Mouse (Mus musculus) forebrain, embryonic 11.5 days (tissue): ENCODE measurements around the gene Kynu. TPM values are rescaled to one million over a fixed set of nuclear protein-coding genes. Genes with fewer than 3 reads are reported as not detected.

ENCODE experiments used
- ATAC-seq: fragments of 200-750 bp; cut with Nextera tagmentation; replicated peaks from 2 replicates; pipeline ENCODE4 v1.8.0; 2017; ENCODE audit warnings: moderate TSS enrichment; ENCODE audit not compliant: low FRiP score
- DNase-seq: peaks from one replicate; pipeline ENCODE4 v3.0.0-alpha.2; 2017; ENCODE audit warnings: low spot score
- H3K27ac ChIP-seq: fragments of 300-500 bp; sonication (generic); 2 replicates; pipeline ENCODE4 v1.5.1; 2014; ENCODE audit warnings: low read depth, low read length
- H3K27me3 ChIP-seq: fragments of 300-500 bp; sonication (generic); 2 replicates; pipeline ENCODE4 v1.6.1; 2014; ENCODE audit warnings: mild to moderate bottlenecking, low read length, mixed read lengths; ENCODE audit not compliant: control insufficient read depth, insufficient read depth
- H3K36me3 ChIP-seq: fragments of 300-500 bp; sonication (generic); 2 replicates; pipeline ENCODE4 v1.6.1; 2014; ENCODE audit warnings: mild to moderate bottlenecking, low read length, moderate library complexity, mixed read lengths; ENCODE audit not compliant: control insufficient read depth, insufficient read depth
- H3K4me1 ChIP-seq: fragments of 300-500 bp; sonication (generic); replicated peaks from 2 replicates; pipeline ENCODE4 v1.6.1; 2014; ENCODE audit warnings: low read length, mixed read lengths; ENCODE audit not compliant: control insufficient read depth, insufficient read depth
- H3K4me2 ChIP-seq: fragments of 300-500 bp; sonication (generic); 2 replicates; pipeline ENCODE4 v1.6.1; 2014; ENCODE audit warnings: low read depth, mild to moderate bottlenecking, low read length, moderate library complexity, mixed read lengths; ENCODE audit not compliant: severe bottlenecking
- H3K4me3 ChIP-seq: fragments of 300-500 bp; sonication (generic); 2 replicates; pipeline ENCODE4 v1.5.1; 2014; ENCODE audit warnings: low read depth, low read length
- H3K9ac ChIP-seq: fragments of 300-500 bp; sonication (generic); 2 replicates; pipeline ENCODE4 v1.6.1; 2014; ENCODE audit warnings: low read length
- H3K9me3 ChIP-seq: fragments of 300-500 bp; sonication (generic); 2 replicates; pipeline ENCODE4 v1.6.1; 2016; ENCODE audit warnings: low read length, mixed read lengths; ENCODE audit not compliant: control insufficient read depth
- WGBS: fragments of 180-500 bp; shearing (Covaris S2); extraction: QIAGEN DNeasy Blood & Tissue Kit; methylation state at CpG from one replicate; pipeline ENCODE4 v1.1.7; 2014; 5-methylcytosine and 5-hydroxymethylcytosine counted together
- polyA plus RNA-seq: library from polyadenylated mRNA; unstranded; fragments of >200 nt; fragmentation: Nextera tagmentation; extraction: Ambion mirVana; gene quantifications from 2 replicates; pipeline ENCODE4 v1.2.1, GENCODE M21; 2014

The Kynu gene
- polyA plus RNA-seq, 1 experiment from 2014 or later = 0.83 TPM

- Histone ChIP-seq H3K36me3 (no peaks in the 10 kb centered on the region), H3K4me3 (no peak overlapping the region), H3K9me3 (no peaks in the 10 kb centered on the region), H3K9ac (no peak overlapping the region), H3K27ac (no peak overlapping the region), H3K4me2 (no peak overlapping the region), H3K4me1 (peaks cover 3% of the 10 kb centered on the region; the same call in 1 of the 2 replicates), H3K27me3 (no peaks in the 10 kb centered on the region)
- DNase-seq (no peak), ATAC-seq (no peak)
- 82% methylated on average over 8 of the region's 8 CpGs for WGBS
Measured at GRCm38 (mm10) chr2:43727693-43728092, 172.6 kb downstream of the Kynu start.

GRCm38 (mm10) chr2:43728831-43729230 is 173.7 kb downstream of the Kynu start:
- Histone ChIP-seq H3K9me3 (no peaks in the 10 kb centered on the region), H3K9ac (no peak overlapping the region), H3K4me3 (no peak overlapping the region), H3K27me3 (no peaks in the 10 kb centered on the region), H3K36me3 (no peaks in the 10 kb centered on the region), H3K27ac (no peak overlapping the region), H3K4me1 (0 out of 2 replicates have a peak, but pooled peaks cover 3% of the 10 kb centered on the region), H3K4me2 (no peak overlapping the region)
- ATAC-seq = no peak
- no peak for DNase-seq
- WGBS = 96% methylated on average over 3 of the region's 3 CpGs

Other genes with a start within 250 kb of the Kynu start
- 0.20 TPM in 1 of 2 replicates, not detected in the other for gene Arhgap15, start 193.5 kb downstream of the Kynu start, polyA plus RNA-seq